Mouse (Mus musculus) CH12.LX (cell line): ENCODE results near the gene Wnk3. TPM values are rescaled to one million over a fixed set of nuclear protein-coding genes. Genes with fewer than 3 reads are reported as not detected.
A peak's percentile ranks its signal among the peaks of the same experiment; 100 is the strongest.

ENCODE experiments used
- DNase-seq: peaks from one replicate; pipeline ENCODE4 v3.0.0-alpha.2; 2013; ENCODE audit errors: extremely low read depth
- H3K27ac ChIP-seq: 2 replicates; pipeline ENCODE4 v1.5.1; 2012; ENCODE audit warnings: low read depth, mild to moderate bottlenecking, control low read depth, moderate library complexity; ENCODE audit not compliant: insufficient read depth
- H3K27me3 ChIP-seq: replicated peaks from 2 replicates; pipeline ENCODE3; 2012; ENCODE audit warnings: inconsistent platforms
- H3K36me3 ChIP-seq, 2 experiments: replicated peaks in 1 of 2; 2 replicates each; pipeline versions ENCODE3 to v1.6.1; 2012; ENCODE audit warnings: inconsistent platforms in 1 of 2, low read length in 1 of 2, mild to moderate bottlenecking in 1 of 2, mixed read lengths in 1 of 2, moderate library complexity in 1 of 2; ENCODE audit not compliant: control insufficient read depth in 1 of 2, insufficient read depth in 1 of 2
- H3K4me1 ChIP-seq, 2 experiments: 2 replicates each; pipeline ENCODE4 v1.6.1; 2012; ENCODE audit warnings: inconsistent platforms in 1 of 2, moderate library complexity in 1 of 2; ENCODE audit not compliant: insufficient read depth in 2 of 2, control insufficient read depth in 1 of 2
- H3K4me2 ChIP-seq: 2 replicates; pipeline ENCODE4 v1.6.1; 2012; ENCODE audit warnings: low read depth, mild to moderate bottlenecking, control low read depth; ENCODE audit not compliant: poor library complexity, insufficient read depth, severe bottlenecking
- H3K4me3 ChIP-seq, 3 experiments: fragments of 150-350 bp in 1 of 3; sonication (generic) in 1 of 3; replicated peaks in 1 of 3; 2 replicates each; pipeline versions ENCODE3 to v1.5.1; 2011 to 2012; ENCODE audit warnings: low read depth in 2 of 3, low read length in 2 of 3, mild to moderate bottlenecking in 2 of 3, moderate library complexity in 2 of 3, control low read depth in 1 of 3, improper control_type of control experiment in 1 of 3, inconsistent platforms in 1 of 3, mixed read lengths in 1 of 3; ENCODE audit not compliant: poor library complexity in 1 of 3
- H3K79me2 ChIP-seq: replicated peaks from 2 replicates; pipeline ENCODE4 v1.6.1; 2012; ENCODE audit warnings: mild to moderate bottlenecking, moderate library complexity; ENCODE audit not compliant: control insufficient read depth, poor library complexity, insufficient read depth, severe bottlenecking; ENCODE audit errors: extremely low read depth
- H3K9ac ChIP-seq: 2 replicates; pipeline ENCODE4 v1.6.1; 2012; ENCODE audit warnings: low read depth, mild to moderate bottlenecking, control low read depth, moderate library complexity; ENCODE audit not compliant: insufficient read depth
- H3K9me3 ChIP-seq: replicated peaks from 2 replicates; pipeline ENCODE3; 2012; ENCODE audit warnings: low read length, inconsistent platforms, mixed read lengths
- HCFC1 ChIP-seq: IDR thresholded peaks from 2 replicates; pipeline ENCODE4 v1.6.1; 2012; ENCODE audit warnings: low read depth, mild to moderate bottlenecking, inconsistent platforms, low read length, improper control_type of control experiment
- MAFK ChIP-seq: IDR thresholded peaks from 2 replicates; pipeline ENCODE4 v1.6.1; 2011; ENCODE audit warnings: low read length, improper control_type of control experiment; ENCODE audit not compliant: insufficient replicate concordance
- MXI1 ChIP-seq: IDR thresholded peaks from 2 replicates; pipeline ENCODE4 v1.6.1; 2011; ENCODE audit warnings: mild to moderate bottlenecking, low read depth, low read length, improper control_type of control experiment
- SMC3 ChIP-seq: IDR thresholded peaks from 2 replicates; pipeline ENCODE4 v1.6.1; 2011; ENCODE audit warnings: low read depth, low read length, improper control_type of control experiment
- USF1 ChIP-seq: IDR thresholded peaks from 2 replicates; pipeline ENCODE4 v1.6.1; 2014; ENCODE audit warnings: low read depth, mild to moderate bottlenecking, inconsistent platforms, low read length, improper control_type of control experiment
- ZKSCAN1 ChIP-seq: IDR thresholded peaks from 2 replicates; pipeline ENCODE4 v1.6.1; 2012; ENCODE audit warnings: low read depth, inconsistent platforms, low read length, improper control_type of control experiment, borderline replicate concordance
- dilution Hi-C: fragments of 300-500 bp; cut with MboI; formaldehyde crosslinking; loops from 2 replicates; pipeline ENCODE4 v1.14.3; 2020; ENCODE audit warnings: low sequenced_read_pairs; ENCODE audit not compliant: extremely low pct_unique_long_range_greater_than_20kb, extremely low pct_ligation_motif_present
- in situ Hi-C: fragments of 300-500 bp; cut with MboI; formaldehyde crosslinking; loops from 3 replicates; pipeline ENCODE4 v1.14.3; 2019; ENCODE audit warnings: low sequenced_read_pairs, low pct_ligation_motif_present, low pct_unique_long_range_greater_than_20kb, mixed read lengths
- polyA plus RNA-seq: library from polyadenylated mRNA; unstranded; fragments of >175 nt; gene quantifications from 2 replicates; pipeline ENCODE4 v1.2.1, GENCODE M21; 2012; ENCODE audit warnings: low read depth; ENCODE audit not compliant: insufficient read length
- total RNA-seq, 2 experiments: library from RNA; depleted of rRNA; stranded (reverse); fragments of 300-350 nt in 1 of 2; fragments of >200 nt in 1 of 2; gene quantifications; 2 replicates each; pipeline ENCODE4 v1.2.3; 2012 to 2014

Gene Wnk3
- total RNA-seq (2012; rRNA removed): 0.04 and 0.08 TPM in 2 replicates
- total RNA-seq (2014; rRNA removed): 0.27 TPM in 2 replicates
- polyA plus RNA-seq: 0.04 and 0.08 TPM in 2 replicates

DNA sequence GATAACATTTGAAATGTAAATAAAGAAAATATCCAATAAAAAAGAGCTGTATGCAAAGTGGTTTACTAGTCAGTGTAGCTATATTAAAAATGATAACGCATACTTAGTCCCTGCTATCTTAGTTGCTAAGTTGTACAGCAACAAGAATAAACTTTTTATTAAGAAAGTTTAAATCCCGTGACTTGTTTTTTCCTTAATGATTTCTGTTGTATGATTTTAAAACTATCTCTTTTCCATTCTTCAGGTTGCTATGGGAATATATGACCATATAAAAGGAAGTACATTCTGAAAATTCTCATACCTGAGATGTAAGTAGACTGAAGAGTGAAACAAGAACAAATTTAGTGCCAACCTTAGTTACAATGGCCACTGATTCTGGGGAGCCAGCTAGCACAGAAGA, at the start of gene Wnk3:
Gene Wnk3 (plus strand): TSS at position 301 of the 400 bp plus-strand sequence.
- dilution Hi-C loops: no loop called here
- Histone ChIP-seq H3K27ac (no peak within 1 kb of the TSS), H3K4me1 (no peaks in the 10 kb centered on the region), H3K9ac (no peak within 1 kb of the TSS), H3K27me3 (no peaks in the 10 kb centered on the region), H3K36me3 (no peaks in the 10 kb centered on the region), H3K9me3 (no peaks in the 10 kb centered on the region), H3K4me2 (no peak within 1 kb of the TSS), H3K4me3 (no peak within 1 kb of the TSS), H3K79me2 (no peaks in the 10 kb centered on the region)
- in situ Hi-C loops: no loop called here
- TF ChIP-seq SMC3 (no peak), MXI1 (no peak), MAFK (no peak)
- no peak for DNase-seq

DNA sequence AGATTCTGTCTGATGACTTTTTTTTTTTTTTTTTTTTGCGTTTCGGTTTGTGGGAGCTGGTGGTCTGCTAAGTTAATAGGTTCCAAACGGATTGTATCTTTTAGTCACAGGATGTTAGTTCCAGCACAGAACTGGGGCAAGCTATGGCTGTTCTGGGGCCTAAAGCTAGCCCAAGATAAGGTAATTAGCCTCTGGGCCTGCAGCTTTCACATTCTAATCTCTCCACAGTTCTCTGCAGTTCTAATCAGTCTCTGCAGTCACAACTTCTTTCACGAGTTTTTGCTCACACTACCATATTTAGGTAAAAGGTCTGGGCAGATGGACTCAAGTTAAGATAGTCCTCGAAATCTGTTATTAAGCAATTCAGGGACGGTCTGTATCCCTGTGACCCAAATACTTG, 39.5 kb upstream of the Wnk3 start:
- TF ChIP-seq ZKSCAN1: no peak
- in situ Hi-C loops (no loop called here), dilution Hi-C loops (no loop called here)
- no peak overlapping the region for H3K27ac ChIP-seq
- no peak for DNase-seq
- H3K9me3 ChIP-seq: no peaks in the 10 kb centered on the region
- no peak overlapping the region for H3K9ac ChIP-seq
- H3K4me3 ChIP-seq: no peak overlapping the region
- no peak overlapping the region for H3K4me2 ChIP-seq
- no peaks in the 10 kb centered on the region for H3K36me3 ChIP-seq
- H3K79me2 ChIP-seq: no peaks in the 10 kb centered on the region
- H3K4me1 ChIP-seq: no peaks in the 10 kb centered on the region
- no peaks in the 10 kb centered on the region for H3K27me3 ChIP-seq

DNA sequence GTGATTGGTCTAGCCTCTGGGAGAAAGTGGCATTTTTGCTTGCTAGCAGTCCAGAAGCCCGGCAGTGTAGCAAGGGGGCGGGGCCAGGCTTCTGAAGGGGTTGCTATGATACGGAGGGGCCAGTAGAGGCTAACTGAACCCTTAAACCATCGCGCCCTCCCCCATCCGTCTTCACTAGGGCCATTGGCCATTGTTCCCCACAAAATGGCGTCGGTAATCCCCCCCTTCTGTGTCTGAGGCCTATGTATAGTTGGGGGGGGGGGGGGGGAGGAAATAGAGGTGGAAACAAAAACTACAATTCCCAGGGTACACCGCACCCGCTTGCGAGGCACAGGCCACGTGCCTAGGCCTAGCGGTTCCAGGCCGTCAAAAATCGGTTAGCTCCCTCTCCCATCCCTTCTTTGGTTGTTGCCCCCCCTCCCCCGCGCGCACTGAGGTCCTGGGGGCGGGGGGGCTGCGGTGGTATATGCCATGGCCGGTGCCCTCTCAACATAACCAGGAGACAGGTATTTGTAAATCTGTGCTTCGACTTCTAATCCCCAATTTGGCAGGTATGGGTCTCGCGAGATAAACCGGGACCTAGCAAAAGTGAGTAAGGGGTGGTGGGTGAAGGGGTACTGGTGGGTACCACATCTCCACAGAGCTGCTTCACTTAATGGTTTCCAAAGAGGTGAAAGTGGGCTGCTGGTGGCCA, 29.3 kb upstream of the Wnk3 start:
- dilution Hi-C loops: no loop called here
- peak overlapping the region in 1 of 3 experiments; percentile 25 for H3K4me3 ChIP-seq
- in situ Hi-C loops: no loop called here

More for the DNA sequence above, 29.3 kb upstream of the Wnk3 start:
- H3K4me1 ChIP-seq: no peaks in the 10 kb centered on the region; a peak in 1 of 4 replicates
- no peaks in the 10 kb centered on the region for H3K36me3 ChIP-seq
- H3K27me3 ChIP-seq: no peaks in the 10 kb centered on the region
- peak overlapping the region; percentile 93; the same call in 1 of the 2 replicates for H3K4me2 ChIP-seq
- H3K79me2 ChIP-seq: no peaks in the 10 kb centered on the region
- H3K27ac ChIP-seq: no peak overlapping the region
- H3K9me3 ChIP-seq: no peaks in the 10 kb centered on the region
- DNase-seq: no peak
- TF ChIP-seq HCFC1: 0 out of 2 replicates have a peak, but pooled peaks have one; percentile 17
- no peak for TF ChIP-seq USF1
- no peak overlapping the region for H3K9ac ChIP-seq
